Mouse (Mus musculus) liver, embryonic 15.5 days (tissue): ENCODE measurements around the gene Srgn. TPM values are rescaled to one million over a fixed set of nuclear protein-coding genes. Genes with fewer than 3 reads are reported as not detected.

ENCODE experiments used
- ATAC-seq: fragments of 200-750 bp; cut with Nextera tagmentation; 2 replicates; pipeline ENCODE4 v1.8.0; 2017; ENCODE audit warnings: moderate number of reproducible peaks, mild to moderate bottlenecking, moderate library complexity; ENCODE audit not compliant: insufficient read depth
- H3K27ac ChIP-seq: fragments of 300-500 bp; sonication (generic); replicated peaks from 2 replicates; pipeline ENCODE4 v1.5.1; 2015; ENCODE audit warnings: mild to moderate bottlenecking, inconsistent platforms
- H3K27me3 ChIP-seq: fragments of 300-500 bp; sonication (generic); 2 replicates; pipeline ENCODE4 v1.6.1; 2015; ENCODE audit warnings: mild to moderate bottlenecking, inconsistent platforms
- H3K36me3 ChIP-seq: fragments of 300-500 bp; sonication (generic); replicated peaks from 2 replicates; pipeline ENCODE4 v1.6.1; 2015; ENCODE audit warnings: moderate library complexity, mild to moderate bottlenecking, inconsistent platforms
- H3K4me1 ChIP-seq: fragments of 300-500 bp; sonication (generic); replicated peaks from 2 replicates; pipeline ENCODE4 v1.6.1; 2015; ENCODE audit warnings: inconsistent platforms
- H3K4me2 ChIP-seq: fragments of 300-500 bp; sonication (generic); 2 replicates; pipeline ENCODE4 v1.6.1; 2015; ENCODE audit warnings: moderate library complexity, mild to moderate bottlenecking, inconsistent platforms
- H3K4me3 ChIP-seq: fragments of 300-500 bp; sonication (generic); replicated peaks from 2 replicates; pipeline ENCODE4 v1.5.1; 2015; ENCODE audit warnings: mild to moderate bottlenecking, inconsistent platforms
- H3K9ac ChIP-seq: fragments of 300-500 bp; sonication (generic); 2 replicates; pipeline ENCODE4 v1.6.1; 2015; ENCODE audit warnings: moderate library complexity, mild to moderate bottlenecking, inconsistent platforms
- H3K9me3 ChIP-seq: fragments of 300-500 bp; sonication (generic); replicated peaks from 2 replicates; pipeline ENCODE4 v1.6.1; 2016; ENCODE audit warnings: inconsistent platforms
- WGBS: fragments of 180-500 bp; shearing (Covaris S2); methylation state at CpG from one replicate; pipeline ENCODE4 v1.1.7; 2015; ENCODE audit warnings: mixed read lengths; ENCODE audit not compliant: insufficient replicate concordance; 5-methylcytosine and 5-hydroxymethylcytosine counted together
- polyA plus RNA-seq: library from polyadenylated mRNA; unstranded; fragments of >200 nt; fragmentation: Nextera tagmentation; extraction: Ambion mirVana; gene quantifications from 2 replicates; pipeline ENCODE4 v1.2.1, GENCODE M21; 2015

Gene Srgn
- polyA plus RNA-seq, result 57.9 and 79.6 TPM in 2 replicates

DNA sequence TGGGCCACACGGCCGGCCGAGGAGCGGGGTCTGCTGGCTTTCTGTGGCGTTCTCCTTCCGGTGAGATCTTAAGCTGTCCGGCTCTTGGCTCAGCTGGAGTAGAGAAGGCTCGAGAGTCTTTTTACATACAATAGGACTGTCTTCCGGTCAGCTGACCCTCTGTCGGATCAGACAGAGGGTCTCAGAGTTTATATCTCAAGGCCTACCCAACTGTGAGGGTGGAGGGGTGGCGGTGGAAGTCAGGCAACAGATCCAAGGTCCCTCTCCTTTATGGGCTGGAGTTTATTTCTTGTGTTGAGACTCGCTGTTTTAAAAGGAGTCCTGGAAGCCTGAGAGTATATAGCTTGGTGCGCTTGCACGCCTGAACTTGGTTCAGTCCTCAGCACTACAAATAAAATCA lies at the start of gene Srgn:
Gene Srgn (minus strand): TSS at position 101 of the 400 bp plus-strand sequence.
- Histone ChIP-seq H3K4me1 (peaks cover 5% of the 10 kb centered on the region), H3K9me3 (no peaks in the 10 kb centered on the region), H3K9ac (no peak within 1 kb of the TSS), H3K27ac (no peak within 1 kb of the TSS), H3K36me3 (no peaks in the 10 kb centered on the region), H3K4me3 (no peak within 1 kb of the TSS), H3K4me2 (no peak within 1 kb of the TSS), H3K27me3 (no peaks in the 10 kb centered on the region)
- 76% methylated on average over 14 of the region's 14 CpGs for WGBS
- no peak for ATAC-seq

DNA sequence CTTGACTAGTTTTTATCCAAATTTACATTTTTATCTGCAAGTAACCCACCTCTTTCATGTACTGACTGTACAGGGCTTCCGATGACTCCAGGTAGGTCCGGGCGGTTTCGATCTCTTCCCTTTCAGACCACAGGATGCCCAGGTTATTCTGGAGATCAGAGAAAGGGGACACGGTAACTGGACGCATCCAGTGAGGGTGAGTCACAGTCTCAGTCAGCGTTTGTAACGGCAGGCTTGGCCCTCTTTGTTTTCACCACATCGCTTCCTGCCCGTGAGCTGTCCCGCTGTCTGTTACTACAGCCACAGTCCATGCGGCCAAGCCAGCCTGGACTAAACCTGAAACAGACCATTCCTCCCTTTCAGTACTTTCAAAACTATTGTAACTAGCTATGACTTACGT lies 47.8 kb upstream of the Srgn start:
- Histone ChIP-seq H3K27me3 (no peaks in the 10 kb centered on the region), H3K4me2 (no peak overlapping the region), H3K9ac (no peak overlapping the region), H3K4me3 (no peak overlapping the region), H3K9me3 (no peaks in the 10 kb centered on the region), H3K36me3 (peaks cover 38% of the 10 kb centered on the region), H3K27ac (no peak overlapping the region), H3K4me1 (peaks cover 18% of the 10 kb centered on the region)
- no peak for ATAC-seq
- 78% methylated on average over 13 of the region's 13 CpGs for WGBS

DNA sequence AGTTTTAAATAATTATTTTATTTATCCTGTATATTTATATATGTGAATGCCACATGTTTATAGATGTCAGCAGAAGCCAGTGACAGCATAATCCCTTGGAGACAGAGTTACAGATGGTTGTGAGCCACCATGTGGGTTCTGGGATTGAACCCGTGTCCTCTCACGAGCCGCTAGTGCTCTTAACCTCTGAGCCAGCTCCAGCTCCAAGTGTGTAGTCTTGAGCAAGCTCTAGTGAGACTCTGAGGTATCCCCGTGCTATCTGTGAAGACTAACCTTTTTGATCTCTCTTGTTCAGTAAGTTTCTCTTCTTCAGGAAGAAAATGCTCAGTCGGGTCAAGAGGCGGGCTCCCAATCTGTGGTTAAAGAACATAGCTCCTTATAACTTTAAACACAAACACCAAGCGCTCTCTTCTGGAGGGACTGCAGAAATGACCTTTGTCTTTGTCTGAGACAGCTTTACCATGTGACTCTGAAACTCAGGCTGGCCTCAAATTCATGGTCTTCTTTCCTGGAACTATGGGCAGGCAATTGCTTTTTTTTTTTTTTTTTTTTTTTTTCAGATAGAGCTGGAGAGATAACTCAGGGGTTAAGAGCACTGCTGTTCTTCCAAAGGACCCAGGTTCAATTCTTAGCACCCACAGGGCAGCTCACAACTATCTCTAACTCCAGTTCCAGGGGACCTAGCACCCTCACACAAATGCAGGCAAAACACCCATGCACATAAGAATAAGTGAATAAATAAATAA lies 43.0 kb upstream of the Srgn start:
- Histone ChIP-seq H3K27ac (no peak overlapping the region), H3K9ac (no peak overlapping the region), H3K36me3 (peaks cover 75% of the 10 kb centered on the region), H3K27me3 (no peaks in the 10 kb centered on the region), H3K4me1 (peaks cover 5% of the 10 kb centered on the region; the same call in 1 of the 2 replicates), H3K4me3 (no peak overlapping the region), H3K9me3 (no peaks in the 10 kb centered on the region), H3K4me2 (no peak overlapping the region)
- WGBS, result 67% methylated on average over 7 of the region's 7 CpGs
- no peak for ATAC-seq

DNA sequence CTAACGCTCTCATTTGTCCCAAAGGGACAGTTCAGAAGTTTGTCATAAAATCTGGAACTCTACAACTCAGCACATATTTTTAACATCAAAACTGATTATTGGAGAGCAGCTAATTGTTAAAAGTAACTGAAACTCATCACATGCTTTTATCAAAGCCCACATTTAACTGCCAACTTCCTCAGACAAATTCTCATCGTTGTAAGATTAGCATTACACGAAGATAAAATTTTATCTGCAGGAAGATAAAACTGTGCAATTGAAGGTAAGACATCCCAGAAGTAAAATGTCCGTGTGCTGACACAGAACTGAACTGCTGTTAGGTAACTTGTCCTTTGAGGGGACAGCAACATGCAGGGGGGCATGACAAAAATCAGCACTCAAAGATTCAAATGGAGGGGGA lies 41.6 kb upstream of the Srgn start:
- Histone ChIP-seq H3K27ac (no peak overlapping the region), H3K36me3 (peaks cover 77% of the 10 kb centered on the region), H3K4me1 (peaks cover 5% of the 10 kb centered on the region; the same call in 1 of the 2 replicates), H3K9me3 (no peaks in the 10 kb centered on the region), H3K27me3 (no peaks in the 10 kb centered on the region), H3K4me2 (no peak overlapping the region), H3K4me3 (no peak overlapping the region), H3K9ac (no peak overlapping the region)
- 32% methylated on average over 4 of the region's 4 CpGs for WGBS
- ATAC-seq, result no peak

DNA sequence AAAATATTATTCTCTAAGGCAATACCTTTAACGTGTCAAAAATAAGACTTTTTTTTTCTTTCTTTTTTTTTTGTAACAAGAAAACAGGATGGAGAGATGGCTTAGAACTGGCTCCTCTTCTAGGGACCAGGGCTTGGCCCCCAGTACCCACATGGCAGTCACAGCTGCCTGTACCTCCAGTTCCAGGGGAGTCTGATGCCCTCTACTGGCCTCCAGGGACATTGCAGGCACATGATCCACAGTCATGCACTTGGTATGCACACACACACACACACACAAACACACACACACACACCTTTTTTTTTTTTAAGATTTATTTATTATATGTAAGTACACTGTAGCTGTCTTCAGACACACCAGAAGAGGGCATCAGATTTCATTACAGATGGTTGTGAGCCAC lies 30.5 kb upstream of the Srgn start:
- no peak overlapping the region for H3K4me3 ChIP-seq
- H3K9me3 ChIP-seq, result no peaks in the 10 kb centered on the region
- H3K27me3 ChIP-seq, result no peaks in the 10 kb centered on the region
- H3K27ac ChIP-seq, result no peak overlapping the region
- 0 out of 2 replicates have a peak, but pooled peaks cover 5% of the 10 kb centered on the region for H3K4me1 ChIP-seq
- WGBS, result 69% methylated on average over 1 of the region's 1 CpGs
- no peak overlapping the region for H3K4me2 ChIP-seq
- peaks cover 28% of the 10 kb centered on the region for H3K36me3 ChIP-seq
- no peak overlapping the region for H3K9ac ChIP-seq
- no peak for ATAC-seq

DNA sequence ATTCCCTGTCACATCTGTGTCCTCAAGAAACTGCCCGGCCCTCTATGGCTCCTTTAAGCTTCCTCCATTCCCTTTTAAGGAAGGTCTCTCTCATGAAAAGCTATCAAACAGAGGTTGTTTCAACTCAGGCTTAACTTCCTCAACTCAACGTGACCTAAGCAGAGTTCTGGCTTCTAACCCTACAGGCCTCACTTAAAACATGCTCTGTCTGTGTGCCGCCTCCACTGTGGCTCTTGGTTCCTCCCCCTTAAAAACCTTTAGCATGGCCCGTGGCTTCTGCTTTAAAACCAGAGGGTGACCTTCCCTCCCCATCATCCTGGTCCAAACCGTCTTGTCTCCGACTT lies 29.3 kb upstream of the Srgn start:
- no peak for ATAC-seq
- Histone ChIP-seq H3K4me1 (0 out of 2 replicates have a peak, but pooled peaks cover 5% of the 10 kb centered on the region), H3K4me3 (no peak overlapping the region), H3K36me3 (peaks cover 17% of the 10 kb centered on the region), H3K27me3 (no peaks in the 10 kb centered on the region), H3K27ac (no peak overlapping the region), H3K9ac (no peak overlapping the region), H3K9me3 (no peaks in the 10 kb centered on the region), H3K4me2 (no peak overlapping the region)
- WGBS, result 57% methylated on average over 6 of the region's 6 CpGs

DNA sequence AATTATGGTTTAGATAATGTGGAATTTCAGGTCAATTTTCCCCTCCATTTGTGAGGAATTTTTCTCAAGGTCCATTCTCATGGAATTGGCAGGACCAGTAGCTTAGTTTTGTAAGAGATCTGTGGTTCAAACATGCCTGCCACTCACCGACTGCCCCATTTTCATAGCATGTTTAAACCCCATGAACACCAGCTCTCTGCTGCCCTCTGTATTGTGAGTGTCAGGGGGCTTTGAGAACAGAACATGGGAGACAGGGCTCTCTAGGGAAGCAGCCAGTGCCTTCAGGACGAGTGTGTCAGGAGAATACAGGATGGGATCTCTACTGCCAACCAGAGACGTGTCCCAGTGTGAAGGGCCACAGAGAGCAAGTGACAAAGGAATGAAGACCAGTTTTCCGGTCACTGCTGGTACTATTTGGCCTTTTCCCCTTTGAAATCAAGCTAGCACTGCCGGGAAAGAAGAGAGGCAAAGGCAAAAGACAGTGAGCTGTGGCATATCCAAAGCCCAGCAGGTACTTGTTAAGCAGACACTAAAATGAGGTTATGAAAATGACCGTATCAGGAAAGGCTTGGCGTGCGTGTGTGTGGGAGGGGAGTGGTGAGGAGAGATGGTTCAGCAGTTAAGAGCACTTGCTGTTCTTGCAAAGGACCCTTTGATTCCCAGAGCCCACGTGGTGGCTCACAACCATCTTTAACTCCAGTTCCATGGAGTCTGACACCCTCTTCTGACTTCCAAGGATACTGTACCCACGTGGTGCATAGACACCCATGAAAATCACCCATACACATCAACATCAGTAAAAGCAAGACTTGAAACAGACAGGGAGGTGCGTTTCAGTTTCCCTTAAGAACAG lies 28.7 kb upstream of the Srgn start:
- Histone ChIP-seq H3K27ac (no peak overlapping the region), H3K4me1 (0 out of 2 replicates have a peak, but pooled peaks cover 5% of the 10 kb centered on the region), H3K4me3 (no peak overlapping the region), H3K36me3 (peaks cover 13% of the 10 kb centered on the region; the same call in 1 of the 2 replicates), H3K4me2 (no peak overlapping the region), H3K27me3 (no peaks in the 10 kb centered on the region), H3K9ac (no peak overlapping the region), H3K9me3 (no peaks in the 10 kb centered on the region)
- no peak for ATAC-seq
- 52% methylated on average over 11 of the region's 11 CpGs for WGBS

DNA sequence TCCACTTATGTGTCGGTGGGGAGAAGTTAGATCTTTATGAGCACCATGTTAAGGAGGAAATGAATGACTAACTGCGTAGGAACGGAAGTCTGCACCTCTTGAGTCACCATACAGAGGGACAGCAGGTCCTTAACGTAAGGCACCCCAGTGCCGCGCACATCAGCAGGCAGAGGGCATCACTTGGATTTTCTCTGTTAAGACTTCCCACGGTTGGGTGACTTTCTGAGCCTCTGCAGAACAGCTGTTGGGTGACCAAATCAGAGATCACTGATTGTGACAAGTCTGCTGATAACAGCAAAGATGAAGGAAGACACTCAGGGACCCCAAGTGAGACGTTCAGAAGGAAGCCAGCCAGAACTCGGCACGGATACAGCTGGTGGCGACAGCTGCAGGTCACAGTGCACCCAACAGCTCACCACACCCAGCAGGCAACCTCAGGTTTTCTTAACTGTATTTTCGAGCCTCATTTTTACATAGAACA lies 26.4 kb upstream of the Srgn start:
- H3K4me2 ChIP-seq, result no peak overlapping the region
- H3K9me3 ChIP-seq, result no peaks in the 10 kb centered on the region
- peaks cover 3% of the 10 kb centered on the region; the same call in 1 of the 2 replicates for H3K36me3 ChIP-seq
- H3K27me3 ChIP-seq, result no peaks in the 10 kb centered on the region
- H3K4me1 ChIP-seq, result peaks cover 14% of the 10 kb centered on the region
- WGBS, result 32% methylated on average over 12 of the region's 12 CpGs
- no peak overlapping the region for H3K4me3 ChIP-seq
- no peak overlapping the region for H3K9ac ChIP-seq
- ATAC-seq, result no peak
- no peak overlapping the region for H3K27ac ChIP-seq

DNA sequence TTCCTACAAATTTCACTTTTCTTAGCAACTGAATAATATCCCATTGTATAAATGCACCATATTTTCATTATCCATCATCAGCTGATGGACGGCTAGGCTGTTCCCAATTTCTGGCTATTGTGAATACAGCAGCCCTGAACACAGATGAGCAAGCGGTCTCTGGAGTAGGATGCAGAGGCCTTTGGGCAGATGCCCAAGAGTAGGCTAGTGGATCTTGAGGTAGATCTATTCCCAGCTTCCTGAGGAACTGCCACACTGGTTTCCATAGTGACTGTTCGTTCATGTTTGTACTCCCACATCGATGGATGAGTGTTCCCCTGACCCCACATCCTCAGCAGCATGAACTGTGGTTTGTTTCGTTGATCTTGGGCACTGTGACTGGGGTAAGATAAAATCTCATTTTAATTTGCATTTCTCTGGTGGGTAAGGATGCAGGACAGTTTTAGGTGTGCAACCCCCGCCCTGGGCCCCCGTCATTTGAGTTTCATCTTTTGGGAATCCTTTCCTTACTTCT lies 23.6 kb upstream of the Srgn start:
- no peak overlapping the region for H3K4me3 ChIP-seq
- no peak for ATAC-seq
- H3K9me3 ChIP-seq, result no peaks in the 10 kb centered on the region
- no peak overlapping the region for H3K4me2 ChIP-seq
- no peak overlapping the region for H3K27ac ChIP-seq
- no peaks in the 10 kb centered on the region for H3K27me3 ChIP-seq
- 55% methylated on average over 7 of the region's 7 CpGs for WGBS
- no peaks in the 10 kb centered on the region for H3K36me3 ChIP-seq
- peaks cover 11% of the 10 kb centered on the region for H3K4me1 ChIP-seq
- no peak overlapping the region for H3K9ac ChIP-seq

DNA sequence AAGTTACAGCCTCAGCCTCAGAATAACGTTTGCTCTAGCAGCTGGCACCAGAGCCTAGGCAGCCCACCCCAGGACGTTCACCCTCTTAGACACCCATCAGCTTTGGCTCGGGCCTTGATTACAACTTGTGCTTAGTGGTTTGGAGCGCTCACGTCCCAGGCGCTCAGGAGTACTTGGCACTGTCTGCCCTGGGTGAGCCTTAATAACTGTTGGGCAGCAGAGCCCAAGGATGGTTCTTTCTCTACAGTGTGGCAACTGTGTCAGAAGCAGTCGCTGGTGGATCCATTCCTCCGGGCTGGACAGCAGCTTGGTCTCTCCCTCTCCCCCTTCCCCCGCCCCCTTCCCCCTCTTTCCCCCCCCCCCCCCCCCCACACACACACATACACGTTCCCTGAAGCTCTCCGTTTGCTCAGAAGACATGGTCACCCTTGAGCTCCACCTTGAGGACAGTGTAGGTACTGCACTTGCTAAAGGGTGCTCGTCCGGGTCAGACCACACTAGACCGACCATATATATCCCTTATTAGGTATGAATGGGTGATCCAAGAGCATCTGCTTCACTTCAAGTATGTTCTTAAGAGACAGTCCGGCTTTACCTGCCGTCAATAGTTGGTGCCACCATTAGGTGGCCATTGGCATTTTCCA lies 22.4 kb upstream of the Srgn start:
- 14% methylated on average over 15 of the region's 16 CpGs for WGBS
- Histone ChIP-seq H3K36me3 (no peaks in the 10 kb centered on the region), H3K27ac (no peak overlapping the region), H3K27me3 (no peaks in the 10 kb centered on the region), H3K4me1 (peaks cover 9% of the 10 kb centered on the region), H3K9me3 (no peaks in the 10 kb centered on the region), H3K9ac (no peak overlapping the region), H3K4me2 (peak overlapping the region; percentile 23), H3K4me3 (no peak overlapping the region)
- peak; percentile 70; the same call in 1 of the 2 replicates for ATAC-seq
